Mouse (Mus musculus) NIH3T3 (cell line): ENCODE results near the gene Vps41.

Source experiments
- DNase-seq: peaks from one replicate; pipeline ENCODE4 v3.0.0-alpha.2; 2012; ENCODE audit warnings: low read depth

Vps41 gene

DNA sequence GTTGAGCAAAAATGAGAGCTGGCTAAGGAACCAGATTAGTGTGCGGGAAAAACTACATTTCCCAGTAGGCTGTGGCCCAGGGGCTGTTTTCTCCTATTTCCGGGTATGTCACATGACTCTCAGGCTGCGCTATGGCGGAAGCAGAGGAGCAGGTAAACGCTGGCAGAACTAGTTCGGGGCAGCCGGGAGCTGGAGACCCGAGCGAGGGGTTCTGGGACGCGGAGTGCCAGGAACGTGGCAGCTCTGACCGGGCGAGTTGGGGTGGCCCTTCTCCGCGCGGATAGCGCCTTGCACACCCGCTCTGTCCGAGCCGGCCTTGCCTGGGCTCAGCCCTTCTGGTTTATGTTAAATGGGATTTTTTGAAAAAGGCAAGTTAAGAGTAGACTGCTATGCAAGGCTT lies at the start of gene Vps41:
TSS of gene Vps41 (plus strand) at position 102 of the 400 bp plus-strand sequence.
- peak; percentile 82 for DNase-seq

GRCm38 (mm10) chr13:18698518-18699065 lies 18.5 kb upstream of the Vps41 start:
- peak; percentile 60 for DNase-seq

GRCm38 (mm10) chr13:18711685-18712084 lies 5.4 kb upstream of the Vps41 start:
- no peak for DNase-seq

DNA sequence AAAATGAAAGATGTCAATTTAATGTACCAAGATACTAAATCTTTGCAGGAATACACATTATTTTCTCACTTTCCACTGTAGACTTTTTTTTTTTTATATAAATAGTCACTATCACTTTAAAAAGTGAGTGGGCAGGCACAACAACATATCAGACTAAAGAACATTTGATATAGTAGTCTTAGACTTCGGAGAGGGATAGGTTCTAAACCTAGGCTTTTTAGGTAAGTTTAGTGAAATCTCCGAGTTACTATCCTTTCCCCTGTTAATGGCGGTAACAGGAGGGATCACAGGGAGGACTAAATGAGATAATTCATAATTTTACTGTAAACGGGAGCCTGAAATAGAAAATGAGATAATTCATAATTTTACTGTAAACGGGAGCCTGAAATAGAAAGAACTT lies 379 bp upstream of the Vps41 start:
- DNase-seq = no peak

DNA sequence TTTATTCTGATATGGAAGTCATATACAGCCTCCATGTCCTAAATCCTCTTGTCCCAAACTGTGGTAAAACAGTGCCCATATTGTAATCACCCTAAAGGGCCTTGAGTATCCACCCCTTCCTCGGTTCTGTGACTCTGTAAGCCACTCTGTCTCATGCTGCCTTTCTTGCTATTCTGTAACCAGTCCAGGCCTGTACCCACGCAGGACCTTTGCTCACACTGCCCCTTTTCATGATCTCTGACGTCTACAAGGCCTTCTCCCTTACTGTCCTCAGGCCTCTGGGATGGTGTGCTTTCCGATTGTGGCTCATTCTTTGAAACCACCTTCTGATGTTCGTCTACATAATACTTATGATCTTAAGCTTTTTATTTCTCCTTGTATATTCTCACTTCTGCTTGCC lies 1.4 kb downstream of the Vps41 start:
- DNase-seq = no peak

DNA sequence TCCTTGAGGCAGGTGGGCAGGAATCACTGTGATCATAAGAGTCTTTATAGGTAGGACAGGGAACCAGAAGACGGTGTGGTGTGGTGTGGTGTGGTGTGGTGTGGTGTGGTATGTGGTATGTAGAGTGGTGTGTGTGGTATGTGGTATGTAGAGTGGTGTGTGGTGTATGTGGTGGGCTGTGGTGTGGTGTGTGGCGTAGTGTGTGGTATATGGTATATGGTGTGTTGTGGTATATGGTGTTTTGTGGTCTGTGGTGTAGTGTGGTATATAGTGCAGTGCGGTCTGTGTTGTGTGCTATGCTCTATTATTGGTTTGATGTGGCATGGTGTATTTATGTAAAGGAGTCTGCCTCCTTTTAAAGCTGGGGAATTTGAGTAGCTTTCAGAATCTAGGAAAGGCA lies 13.6 kb downstream of the Vps41 start:
- DNase-seq = no peak

- no peak for DNase-seq
Measured at GRCm38 (mm10) chr13:18736590-18736989, 19.5 kb downstream of the Vps41 start.

DNA sequence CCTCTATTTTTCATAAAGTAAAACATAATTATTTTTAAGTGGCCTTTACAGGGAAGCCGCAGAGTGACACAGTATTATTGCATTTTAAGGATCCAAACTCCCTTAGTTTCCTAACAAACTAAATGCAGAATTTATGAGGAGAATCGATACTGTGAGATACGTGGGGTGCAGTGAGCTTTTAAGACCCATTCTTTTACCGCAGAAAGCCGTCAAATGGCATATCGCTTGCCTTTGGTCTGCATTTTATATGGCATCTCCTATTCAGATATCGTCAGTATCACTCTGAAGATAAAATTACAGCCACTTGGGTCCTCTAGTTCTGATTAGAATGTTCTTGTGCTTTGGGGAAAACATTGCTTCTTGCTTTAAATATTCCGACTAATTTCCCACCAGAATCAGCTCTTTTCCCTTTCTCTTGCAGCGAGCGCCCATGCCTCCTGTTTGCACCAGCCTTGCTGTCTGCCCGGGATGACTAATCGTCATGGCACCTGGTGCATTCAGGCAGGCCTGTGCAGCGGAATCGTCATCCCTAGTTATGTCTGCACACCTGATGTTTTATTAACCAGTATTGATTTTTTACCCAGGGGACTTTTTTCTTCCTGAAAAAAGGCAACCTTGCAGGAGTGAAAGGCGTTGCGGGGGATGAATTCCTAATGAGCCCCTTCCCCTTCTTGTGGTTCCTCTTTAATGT lies 26.6 kb downstream of the Vps41 start:
- DNase-seq = no peak

- DNase-seq = no peak
Measured at GRCm38 (mm10) chr13:18744266-18744652, 27.2 kb downstream of the Vps41 start.

GRCm38 (mm10) chr13:18757958-18758357 lies 40.9 kb downstream of the Vps41 start:
- peak; percentile 12 for DNase-seq

GRCm38 (mm10) chr13:18759361-18760056 lies 42.4 kb downstream of the Vps41 start:
- DNase-seq = no peak

GRCm38 (mm10) chr13:18761452-18761851 lies 44.4 kb downstream of the Vps41 start:
- DNase-seq = no peak

GRCm38 (mm10) chr13:18767893-18768292 lies 50.8 kb downstream of the Vps41 start:
- no peak for DNase-seq

DNA sequence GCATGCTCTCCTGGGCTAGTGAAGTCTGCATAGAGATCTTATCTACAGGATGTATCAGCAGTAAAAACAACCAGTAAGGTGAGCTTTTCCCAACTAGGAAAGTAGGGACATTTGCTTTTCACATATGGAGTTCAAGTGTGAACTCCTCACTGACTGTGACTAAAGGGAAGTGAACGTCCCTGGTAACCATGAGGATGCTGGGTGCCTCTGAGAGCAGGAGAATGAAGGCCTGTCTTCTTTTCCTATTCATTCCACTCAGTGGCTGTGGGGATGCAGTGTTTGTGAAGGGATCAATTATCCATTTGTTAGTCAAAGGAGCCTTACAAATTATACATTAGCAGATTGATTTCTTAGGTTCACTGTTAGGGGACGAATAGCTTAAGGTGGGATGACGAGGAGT lies 51.4 kb downstream of the Vps41 start:
- DNase-seq = no peak

- no peak for DNase-seq
Measured at GRCm38 (mm10) chr13:18773437-18774198, 56.5 kb downstream of the Vps41 start.

GRCm38 (mm10) chr13:18781250-18781649 lies 64.2 kb downstream of the Vps41 start:
- no peak for DNase-seq

DNA sequence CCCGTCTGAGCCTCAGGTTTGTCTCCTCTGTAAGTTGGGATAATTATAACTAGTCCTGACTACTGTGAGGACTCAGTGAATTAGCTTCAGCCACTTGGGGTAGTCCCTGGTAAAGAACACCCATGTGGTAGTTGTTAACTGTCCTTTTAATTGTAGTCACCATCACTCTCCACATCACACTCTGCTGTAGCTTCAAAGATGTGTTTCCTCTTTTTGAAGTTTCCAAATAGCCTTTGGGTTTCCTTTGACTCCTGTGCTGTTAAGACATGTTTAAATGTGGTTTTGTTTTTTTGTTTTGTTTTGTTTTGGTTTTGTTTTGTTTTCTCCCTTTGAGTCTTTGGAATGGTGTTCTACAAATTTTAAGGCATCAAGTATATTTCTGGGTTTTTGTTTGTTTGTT lies 68.6 kb downstream of the Vps41 start:
- no peak for DNase-seq

- DNase-seq = no peak
Measured at GRCm38 (mm10) chr13:18788040-18788439, 71.0 kb downstream of the Vps41 start.

- no peak for DNase-seq
Measured at GRCm38 (mm10) chr13:18788689-18789088, 71.6 kb downstream of the Vps41 start.

DNA sequence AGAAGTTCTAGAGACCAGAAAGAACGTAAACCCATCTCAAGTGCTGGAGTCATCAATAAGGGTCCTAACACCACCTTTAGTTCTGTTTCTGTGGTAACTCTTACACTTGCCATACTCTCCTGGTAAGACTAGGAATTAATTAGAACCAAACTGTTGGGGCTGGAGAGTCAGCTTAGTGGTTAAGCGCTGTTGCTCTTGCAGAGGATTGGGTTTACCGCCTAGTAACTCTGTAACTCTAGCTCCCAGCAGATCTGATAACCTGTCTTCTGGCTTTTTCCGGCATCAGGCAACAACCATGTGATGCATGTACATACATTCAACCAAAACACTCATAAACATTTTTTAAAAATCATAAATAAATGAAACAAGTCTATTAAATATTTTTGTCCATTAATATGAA lies 72.6 kb downstream of the Vps41 start:
- DNase-seq = no peak

- no peak for DNase-seq
Measured at GRCm38 (mm10) chr13:18790086-18790485, 73.0 kb downstream of the Vps41 start.

DNA sequence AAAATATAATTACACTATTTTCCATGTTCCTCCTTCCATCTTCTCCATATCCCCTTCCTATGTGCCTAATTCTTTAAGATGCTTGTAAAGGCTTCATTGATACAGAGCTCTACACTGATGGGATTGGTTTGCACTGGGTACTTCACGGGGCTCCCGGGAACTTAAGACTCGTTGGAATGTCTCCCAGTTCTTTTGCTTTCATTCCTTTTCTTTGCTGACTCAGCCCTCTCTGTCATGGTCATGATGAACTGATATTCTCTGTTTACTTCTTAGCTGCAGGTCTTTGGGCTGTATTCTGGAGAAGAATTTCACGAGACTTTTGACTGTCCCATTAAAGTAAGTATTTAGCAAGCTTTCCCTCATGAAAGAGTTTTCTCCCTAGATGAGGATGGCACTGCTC lies 74.2 kb downstream of the Vps41 start:
- peak; percentile 33 for DNase-seq

DNA sequence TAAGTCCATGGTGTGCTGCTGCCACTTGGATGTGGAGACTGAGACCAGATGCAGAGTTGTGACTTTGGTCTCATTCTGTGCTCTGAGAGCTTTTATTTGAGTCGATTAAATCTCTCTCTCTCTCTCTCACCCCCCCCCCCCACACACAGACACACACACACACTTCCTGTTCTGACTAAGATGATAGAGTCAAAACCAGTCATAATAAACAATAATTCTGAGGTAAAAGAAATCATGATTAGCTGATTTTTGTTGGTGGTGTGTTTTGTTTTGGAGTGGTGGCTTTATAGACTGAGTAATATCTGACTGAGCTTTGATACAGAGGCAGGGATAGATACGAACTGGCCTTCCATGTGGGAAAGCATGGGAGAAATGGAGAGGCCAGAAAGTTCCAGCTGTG lies 74.6 kb downstream of the Vps41 start:
- no peak for DNase-seq
